Mouse (Mus musculus): ENCODE data around the gene Lrrc46. TPM values are rescaled to one million over a fixed set of nuclear protein-coding genes. Genes with fewer than 3 reads are reported as not detected.
A peak's percentile ranks its signal among the peaks of the same experiment; 100 is the strongest.

The Lrrc46 gene
- polyA plus RNA-seq, 1 experiment from 2014 or later = 1.5 TPM

GRCm38 (mm10) chr11:97050216-97050943 lies 9.2 kb upstream of the Lrrc46 start, which contains the start of gene Osbpl7:
Gene Osbpl7, plus strand, starts transcription at chr11:97050628.
- Histone ChIP-seq H3K4me1 (ENCODE audit: insufficient read depth, low read length) (peaks cover 15% of the 10 kb centered on the region), H3K27me3 (ENCODE audit: insufficient read depth, low read length) (no peaks in the 10 kb centered on the region), H3K27ac (ENCODE audit: low read length) (peak within 1 kb of the TSS; percentile 49), H3K36me3 (ENCODE audit: insufficient read depth, low read length) (peaks cover 31% of the 10 kb centered on the region), H3K9ac (replicated peaks; ENCODE audit: low read length) (peak within 1 kb of the TSS; percentile 79), H3K4me2 (replicated peaks; ENCODE audit: low read depth, low read length) (peak within 1 kb of the TSS; percentile 91), H3K4me3 (ENCODE audit: low read length) (peak within 1 kb of the TSS; percentile 90), H3K9me3 (ENCODE audit: low read length) (no peaks in the 10 kb centered on the region)
- peak; percentile 80 for ATAC-seq (ENCODE audit: low FRiP score, low TSS enrichment)
- 5% methylated on average over 18 of the region's 18 CpGs for WGBS

- ATAC-seq (ENCODE audit: low FRiP score, low TSS enrichment) = no peak
- Histone ChIP-seq H3K27ac (ENCODE audit: low read length) (no peak overlapping the region), H3K4me2 (replicated peaks; ENCODE audit: low read depth, low read length) (no peak overlapping the region), H3K27me3 (ENCODE audit: insufficient read depth, low read length) (no peaks in the 10 kb centered on the region), H3K9ac (replicated peaks; ENCODE audit: low read length) (no peak overlapping the region), H3K4me3 (ENCODE audit: low read length) (no peak overlapping the region), H3K9me3 (ENCODE audit: low read length) (no peaks in the 10 kb centered on the region), H3K36me3 (ENCODE audit: insufficient read depth, low read length) (peaks cover 32% of the 10 kb centered on the region), H3K4me1 (ENCODE audit: insufficient read depth, low read length) (peaks cover 15% of the 10 kb centered on the region)
- 73% methylated on average over 6 of the region's 6 CpGs for WGBS
These were observed 8.4 kb upstream of the Lrrc46 start for GRCm38 (mm10) chr11:97049492-97050085.

GRCm38 (mm10) chr11:97048090-97048650 lies 7.0 kb upstream of the Lrrc46 start:
- no peak overlapping the region for H3K4me3 ChIP-seq (ENCODE audit: low read length)
- H3K36me3 ChIP-seq (ENCODE audit: insufficient read depth, low read length) = peaks cover 25% of the 10 kb centered on the region
- no peak overlapping the region for H3K4me2 ChIP-seq (replicated peaks; ENCODE audit: low read depth, low read length)
- no peaks in the 10 kb centered on the region for H3K9me3 ChIP-seq (ENCODE audit: low read length)
- H3K4me1 ChIP-seq (ENCODE audit: insufficient read depth, low read length) = peaks cover 15% of the 10 kb centered on the region
- H3K27me3 ChIP-seq (ENCODE audit: insufficient read depth, low read length) = no peaks in the 10 kb centered on the region
- 89% methylated on average over 8 of the region's 8 CpGs for WGBS
- no peak for ATAC-seq (ENCODE audit: low FRiP score, low TSS enrichment)
- no peak overlapping the region for H3K27ac ChIP-seq (ENCODE audit: low read length)
- H3K9ac ChIP-seq (replicated peaks; ENCODE audit: low read length) = no peak overlapping the region

GRCm38 (mm10) chr11:97045861-97046260 lies 4.7 kb upstream of the Lrrc46 start:
- no peak overlapping the region for H3K27ac ChIP-seq (ENCODE audit: low read length)
- H3K9ac ChIP-seq (replicated peaks; ENCODE audit: low read length) = no peak overlapping the region
- no peak for ATAC-seq (ENCODE audit: low FRiP score, low TSS enrichment)
- H3K36me3 ChIP-seq (ENCODE audit: insufficient read depth, low read length) = peaks cover 25% of the 10 kb centered on the region
- 86% methylated on average over 7 of the region's 7 CpGs for WGBS
- no peak overlapping the region for H3K4me3 ChIP-seq (ENCODE audit: low read length)
- no peaks in the 10 kb centered on the region for H3K27me3 ChIP-seq (ENCODE audit: insufficient read depth, low read length)
- H3K4me2 ChIP-seq (replicated peaks; ENCODE audit: low read depth, low read length) = no peak overlapping the region
- H3K4me1 ChIP-seq (ENCODE audit: insufficient read depth, low read length) = peaks cover 14% of the 10 kb centered on the region
- no peaks in the 10 kb centered on the region for H3K9me3 ChIP-seq (ENCODE audit: low read length)

GRCm38 (mm10) chr11:97044902-97045301 lies 3.7 kb upstream of the Lrrc46 start:
- H3K9ac ChIP-seq (replicated peaks; ENCODE audit: low read length) = no peak overlapping the region
- WGBS = 97% methylated on average over 8 of the region's 8 CpGs

GRCm38 (mm10) chr11:97040301-97041021 lies 746 bp downstream of the Lrrc46 start:
- Histone ChIP-seq H3K27me3 (ENCODE audit: insufficient read depth, low read length) (no peaks in the 10 kb centered on the region), H3K4me2 (replicated peaks; ENCODE audit: low read depth, low read length) (peak overlapping the region; percentile 74), H3K9me3 (ENCODE audit: low read length) (no peaks in the 10 kb centered on the region), H3K4me3 (ENCODE audit: low read length) (peak overlapping the region; percentile 78), H3K4me1 (ENCODE audit: insufficient read depth, low read length) (peaks cover 16% of the 10 kb centered on the region), H3K9ac (replicated peaks; ENCODE audit: low read length) (peak overlapping the region; percentile 47; the same call in 1 of the 2 replicates), H3K36me3 (ENCODE audit: insufficient read depth, low read length) (peaks cover 11% of the 10 kb centered on the region; the same call in 1 of the 2 replicates), H3K27ac (ENCODE audit: low read length) (no peak overlapping the region)
- WGBS = 38% methylated on average over 12 of the region's 12 CpGs
- ATAC-seq (ENCODE audit: low FRiP score, low TSS enrichment) = peak; percentile 21; the same call in 1 of the 2 replicates

More at GRCm38 (mm10) chr11:97044902-97045301, 3.7 kb upstream of the Lrrc46 start:
- H3K4me2 ChIP-seq (replicated peaks; ENCODE audit: low read depth, low read length) = no peak overlapping the region
- H3K27me3 ChIP-seq (ENCODE audit: insufficient read depth, low read length) = no peaks in the 10 kb centered on the region
- no peaks in the 10 kb centered on the region for H3K9me3 ChIP-seq (ENCODE audit: low read length)
- no peak for ATAC-seq (ENCODE audit: low FRiP score, low TSS enrichment)
- no peak overlapping the region for H3K27ac ChIP-seq (ENCODE audit: low read length)
- H3K4me3 ChIP-seq (ENCODE audit: low read length) = no peak overlapping the region
- peaks cover 16% of the 10 kb centered on the region for H3K4me1 ChIP-seq (ENCODE audit: insufficient read depth, low read length)
- peaks cover 25% of the 10 kb centered on the region for H3K36me3 ChIP-seq (ENCODE audit: insufficient read depth, low read length)

- Histone ChIP-seq H3K27ac (ENCODE audit: low read length) (no peak overlapping the region), H3K9ac (replicated peaks; ENCODE audit: low read length) (no peak overlapping the region), H3K4me2 (replicated peaks; ENCODE audit: low read depth, low read length) (no peak overlapping the region), H3K4me1 (ENCODE audit: insufficient read depth, low read length) (peaks cover 16% of the 10 kb centered on the region), H3K9me3 (ENCODE audit: low read length) (no peaks in the 10 kb centered on the region), H3K4me3 (ENCODE audit: low read length) (no peak overlapping the region), H3K36me3 (ENCODE audit: insufficient read depth, low read length) (no peaks in the 10 kb centered on the region), H3K27me3 (ENCODE audit: insufficient read depth, low read length) (no peaks in the 10 kb centered on the region)
- ATAC-seq (ENCODE audit: low FRiP score, low TSS enrichment) = no peak
- WGBS = 66% methylated on average over 7 of the region's 7 CpGs
These were observed 2.3 kb downstream of the Lrrc46 start for GRCm38 (mm10) chr11:97038881-97039280.

GRCm38 (mm10) chr11:97036141-97036540 lies 5.1 kb downstream of the Lrrc46 start:
- H3K4me3 ChIP-seq (ENCODE audit: low read length) = no peak overlapping the region
- no peaks in the 10 kb centered on the region; the same call in 1 of the 2 replicates for H3K36me3 ChIP-seq (ENCODE audit: insufficient read depth, low read length)
- H3K9ac ChIP-seq (replicated peaks; ENCODE audit: low read length) = no peak overlapping the region
- H3K9me3 ChIP-seq (ENCODE audit: low read length) = no peaks in the 10 kb centered on the region
- 75% methylated on average over 5 of the region's 5 CpGs for WGBS
- H3K27ac ChIP-seq (ENCODE audit: low read length) = no peak overlapping the region
- no peak overlapping the region for H3K4me2 ChIP-seq (replicated peaks; ENCODE audit: low read depth, low read length)
- ATAC-seq (ENCODE audit: low FRiP score, low TSS enrichment) = no peak
- peaks cover 9% of the 10 kb centered on the region for H3K4me1 ChIP-seq (ENCODE audit: insufficient read depth, low read length)
- H3K27me3 ChIP-seq (ENCODE audit: insufficient read depth, low read length) = no peaks in the 10 kb centered on the region

GRCm38 (mm10) chr11:97033781-97034180 lies 7.4 kb downstream of the Lrrc46 start:
- Histone ChIP-seq H3K4me1 (ENCODE audit: insufficient read depth, low read length) (peaks cover 15% of the 10 kb centered on the region), H3K36me3 (ENCODE audit: insufficient read depth, low read length) (no peaks in the 10 kb centered on the region; the same call in 1 of the 2 replicates), H3K4me3 (ENCODE audit: low read length) (no peak overlapping the region), H3K9me3 (ENCODE audit: low read length) (no peaks in the 10 kb centered on the region), H3K4me2 (replicated peaks; ENCODE audit: low read depth, low read length) (no peak overlapping the region), H3K27me3 (ENCODE audit: insufficient read depth, low read length) (no peaks in the 10 kb centered on the region), H3K9ac (replicated peaks; ENCODE audit: low read length) (no peak overlapping the region), H3K27ac (ENCODE audit: low read length) (no peak overlapping the region)
- 92% methylated on average over 4 of the region's 4 CpGs for WGBS
- no peak for ATAC-seq (ENCODE audit: low FRiP score, low TSS enrichment)

Data from kidney, embryonic 16.5 days (tissue).